Mouse (Mus musculus) spleen, embryonic (tissue): ENCODE data around the gene Tmem181a.
"Not testable (repeated sequence)": the region's sequence is repeated elsewhere in the genome, so short reads cannot be mapped to it uniquely, and the experiment has no call there.

Experiments used
- CTCF ChIA-PET: fragments of 350-600 bp; sonication (Branson Sonifier 250); formaldehyde crosslinking; loops from one replicate; lab custom pipeline; 2022; lab: Charles Lee

The Tmem181a gene

DNA sequence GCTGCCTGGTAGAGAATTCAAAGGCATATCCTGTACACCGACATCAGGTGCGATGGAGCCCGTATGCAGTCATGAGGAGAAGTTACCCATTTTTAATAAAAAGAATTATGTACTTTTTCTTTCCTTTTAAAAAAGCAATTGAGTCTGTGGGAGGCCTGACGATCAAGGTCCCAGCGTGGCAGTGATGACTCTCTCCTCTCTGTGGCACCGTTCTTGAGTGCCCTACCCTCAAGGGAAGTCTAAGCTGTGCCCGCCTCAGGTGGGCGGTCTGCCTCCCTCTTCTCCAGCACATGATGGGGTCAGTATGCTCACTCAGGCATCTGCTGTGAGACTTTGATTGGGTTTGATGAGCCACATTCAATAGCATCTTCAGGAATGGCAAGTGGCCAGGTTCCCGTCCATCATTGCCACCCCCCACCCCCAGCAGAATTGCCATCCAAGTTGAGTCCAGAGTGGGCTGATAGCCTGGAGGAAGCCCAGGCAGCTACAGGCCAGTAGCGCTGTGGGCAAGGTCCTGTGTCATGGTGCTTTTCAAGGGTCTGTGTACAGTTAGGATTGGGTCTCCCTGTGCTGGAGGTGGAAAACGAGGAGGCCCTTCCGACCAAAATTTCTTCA lies 49.1 kb downstream of the Tmem181a start:
- CTCF ChIA-PET, result not testable (repeated sequence)

DNA sequence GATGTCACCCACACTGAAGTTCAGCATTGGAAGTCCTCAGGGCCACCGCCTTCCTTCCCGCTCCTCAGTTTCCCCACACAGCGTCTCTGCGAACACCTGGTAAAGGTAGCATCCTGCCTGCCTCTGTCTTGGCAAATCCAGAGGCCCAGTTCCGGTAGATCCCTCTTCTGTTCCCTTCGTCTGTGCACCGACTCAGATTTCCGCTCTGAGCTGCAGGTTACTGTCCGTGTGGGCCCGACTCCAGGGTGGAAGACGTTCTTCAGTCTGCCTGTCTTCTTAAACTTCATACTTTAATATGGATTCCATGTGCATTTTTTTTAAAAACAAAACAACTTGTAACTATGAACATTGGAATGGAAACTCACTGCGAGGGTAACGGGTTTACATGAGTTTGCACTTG lies 49.8 kb downstream of the Tmem181a start:
- CTCF ChIA-PET, result not testable (repeated sequence)

DNA sequence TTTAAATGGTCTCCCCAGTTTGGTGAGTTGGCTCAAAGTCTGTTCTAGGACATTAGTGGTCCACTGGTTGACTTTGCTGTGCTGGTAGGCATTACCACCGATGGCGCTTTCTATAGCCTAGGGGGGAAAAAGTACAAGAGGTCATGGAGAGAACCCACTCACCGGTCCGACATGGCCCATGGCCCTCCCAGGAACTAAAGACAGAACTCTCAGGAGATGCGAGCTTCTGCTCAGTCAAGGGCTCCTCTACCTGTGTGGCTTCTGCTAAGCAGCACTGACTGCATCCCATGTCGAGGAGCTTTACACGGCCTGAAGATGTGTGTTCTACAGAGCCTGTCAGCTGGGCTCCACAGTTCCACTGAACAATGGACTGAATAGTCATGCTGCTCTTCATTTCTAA lies 55.1 kb downstream of the Tmem181a start:
- CTCF ChIA-PET, result not testable (repeated sequence)

DNA sequence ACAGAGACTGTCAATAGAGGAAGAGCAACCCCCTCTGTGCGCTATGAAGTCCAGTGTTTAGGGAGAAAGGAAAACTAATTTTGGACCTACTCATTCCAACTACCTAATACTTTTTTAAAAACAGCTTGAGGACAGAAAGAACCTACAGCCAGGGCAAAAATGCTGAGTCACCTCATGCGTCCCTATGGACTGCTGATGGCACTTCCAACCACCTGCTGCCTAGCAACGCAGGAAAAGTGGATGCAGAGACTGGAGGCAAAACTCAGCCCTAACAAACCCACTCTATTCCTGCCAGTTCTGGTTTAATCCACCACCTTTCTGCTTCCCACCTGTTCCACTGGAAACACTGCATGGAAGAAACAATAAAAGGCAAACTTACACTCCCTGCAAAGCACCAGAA lies 56.1 kb downstream of the Tmem181a start:
- CTCF ChIA-PET, result not testable (repeated sequence)

DNA sequence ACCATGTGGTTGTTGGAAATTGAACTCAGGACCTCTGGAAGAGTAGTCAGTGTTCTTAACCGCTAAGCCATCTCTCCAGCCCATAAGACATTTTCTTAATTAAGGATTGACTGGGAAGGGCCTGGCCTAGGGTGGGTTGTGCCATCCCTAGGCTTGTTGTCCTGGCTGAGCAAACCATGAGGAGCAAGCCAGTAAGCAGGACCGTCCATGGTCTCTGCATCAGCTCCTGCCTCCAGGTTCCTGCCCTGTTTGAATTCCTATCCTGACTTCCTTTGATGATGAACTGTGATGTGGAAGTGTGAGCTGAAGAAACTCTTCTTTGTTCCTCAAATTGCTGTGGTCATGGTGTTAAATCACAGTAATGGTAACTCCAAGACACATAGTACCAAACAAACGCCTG lies 57.8 kb downstream of the Tmem181a start:
- CTCF ChIA-PET, result not testable (repeated sequence)

DNA sequence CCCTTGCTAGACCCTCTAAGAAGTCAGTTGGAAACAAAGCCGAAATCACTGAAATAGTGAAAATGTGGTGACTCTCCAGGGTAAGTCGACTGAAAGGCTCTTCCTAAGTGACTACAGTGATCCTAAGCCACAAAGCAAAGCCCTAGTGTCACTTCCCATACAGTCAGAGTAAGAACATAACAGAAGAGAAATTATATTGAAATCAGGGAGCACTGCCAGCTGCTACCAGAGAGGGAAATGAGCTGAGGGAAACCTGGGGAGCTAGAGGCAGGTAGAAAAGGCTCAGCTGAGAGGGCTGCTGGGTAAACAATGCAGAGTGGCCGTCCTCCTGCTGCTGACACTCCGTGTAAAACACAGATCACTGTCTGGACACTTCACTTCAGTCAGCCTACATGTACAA lies 59.0 kb downstream of the Tmem181a start:
- CTCF ChIA-PET, result not testable (repeated sequence)

DNA sequence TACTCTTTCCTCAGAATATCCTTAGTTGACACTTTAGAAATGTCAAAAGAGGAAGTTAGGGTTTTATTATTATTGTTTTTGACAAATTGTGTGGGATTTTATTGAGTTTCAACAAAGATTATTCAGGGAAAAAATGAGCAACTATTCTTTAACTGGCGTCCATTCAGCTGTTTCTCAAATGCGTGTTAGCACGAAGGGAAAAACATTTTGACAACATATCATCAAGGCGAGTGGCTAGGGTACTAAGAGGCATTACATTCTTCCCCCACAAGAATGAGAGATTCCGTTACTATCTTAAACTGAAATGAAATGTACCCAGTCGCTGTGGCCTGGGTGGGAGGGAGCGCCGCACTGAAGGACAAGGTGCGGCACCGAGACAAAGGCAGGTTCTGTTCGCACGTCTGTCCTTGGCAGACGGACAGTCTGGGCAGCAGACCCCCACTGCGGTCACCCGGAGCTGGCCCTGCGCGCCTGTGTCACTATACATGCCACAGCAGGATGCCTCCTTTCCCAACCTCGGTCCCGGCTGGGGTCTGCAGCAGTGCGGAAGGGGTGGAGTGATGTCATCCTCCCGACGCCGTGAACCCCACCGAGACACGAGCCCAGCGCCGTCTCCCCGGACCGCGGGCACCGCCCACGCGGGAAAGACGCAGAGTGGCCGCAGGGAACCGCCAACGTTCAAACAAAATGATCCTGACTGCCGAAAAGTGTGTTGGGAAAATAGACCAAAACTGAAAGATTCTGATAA lies 59.9 kb downstream of the Tmem181a start:
- CTCF ChIA-PET, result not testable (repeated sequence)

DNA sequence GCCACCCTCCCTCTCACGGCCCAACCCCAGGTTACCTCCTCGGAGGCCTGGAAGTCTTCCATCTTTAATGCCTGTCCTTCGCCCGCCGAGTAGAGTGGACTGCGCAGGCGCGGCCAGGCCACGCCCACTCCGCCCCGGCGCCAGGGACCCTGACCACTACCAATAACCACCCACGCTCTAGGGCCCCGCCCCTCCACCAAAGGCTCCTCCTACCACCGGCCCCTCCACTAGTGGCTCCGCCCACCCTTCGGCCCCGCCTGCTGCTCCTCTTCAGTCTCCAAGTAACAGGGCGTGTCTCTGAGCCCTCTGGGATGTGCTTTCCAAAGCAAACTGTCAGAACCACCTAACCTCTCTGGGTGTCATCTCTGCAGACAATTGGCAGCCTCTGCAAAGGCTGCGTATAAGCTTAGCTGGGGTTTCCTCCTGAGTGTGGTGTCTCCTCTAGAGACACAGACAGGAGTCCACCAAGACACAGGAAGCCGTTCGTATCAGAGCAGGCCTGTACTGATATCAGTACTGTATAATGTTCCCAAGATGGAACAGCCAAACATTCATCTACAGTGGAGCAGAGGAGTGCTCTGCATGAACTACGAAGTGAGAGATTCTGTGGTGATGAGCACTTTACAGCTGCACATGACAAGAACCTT lies 60.8 kb downstream of the Tmem181a start, which contains the start of gene Dynlt1a:
TSS of gene Dynlt1a (minus strand) at position 162 of the 647 bp plus-strand sequence.
- CTCF ChIA-PET, result not testable (repeated sequence)

DNA sequence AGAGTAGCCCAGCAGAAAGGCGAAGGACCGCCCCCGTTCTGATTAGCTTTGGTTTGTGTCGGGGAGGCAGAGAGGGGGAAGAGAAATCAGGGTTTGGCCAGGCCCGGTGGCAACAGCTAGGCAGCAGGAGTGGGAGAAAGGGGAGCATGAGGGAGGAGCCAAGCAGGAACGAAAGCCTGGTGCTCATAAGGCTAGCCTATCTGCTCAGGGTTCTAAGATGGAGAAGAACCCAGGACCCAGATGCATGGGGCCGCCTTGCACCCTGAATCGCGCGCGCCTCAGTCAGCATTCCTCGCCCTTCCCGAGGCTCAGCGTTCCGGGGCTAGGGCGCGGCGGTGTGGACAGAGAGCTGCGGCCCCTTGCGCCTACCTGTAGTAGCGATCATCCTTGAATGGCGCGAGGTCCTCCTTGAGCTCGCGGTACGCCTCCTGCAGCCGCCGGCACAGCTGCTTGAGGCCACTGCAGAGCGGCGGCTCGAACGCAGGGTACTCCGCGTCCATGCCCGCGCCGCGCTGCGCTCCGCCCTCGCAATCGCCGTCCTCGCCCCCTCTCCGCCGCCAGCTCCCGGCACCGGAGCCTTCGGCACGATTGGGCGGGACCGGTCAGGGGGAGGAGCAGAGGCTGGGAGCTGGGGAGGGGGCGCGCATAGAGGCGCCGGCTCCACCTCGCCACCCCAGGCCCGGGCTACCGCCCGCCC lies 64.6 kb downstream of the Tmem181a start:
- CTCF ChIA-PET, result not testable (repeated sequence)

DNA sequence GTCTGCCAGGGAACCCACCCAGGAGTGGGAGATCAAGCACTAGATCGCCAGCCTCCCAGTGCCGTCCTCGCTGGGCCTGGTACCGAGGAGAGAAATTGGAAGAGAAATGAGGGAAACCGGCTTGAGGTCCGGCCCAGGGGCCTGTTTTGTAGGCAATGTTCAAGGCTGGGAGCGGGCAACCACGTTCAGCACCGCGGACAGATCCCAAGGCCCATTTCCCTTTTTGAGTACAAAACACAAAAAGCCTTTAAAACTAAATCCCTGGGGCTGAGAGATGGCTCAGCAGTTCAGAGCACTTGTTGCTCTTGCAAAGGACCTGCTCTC lies 65.1 kb downstream of the Tmem181a start:
- CTCF ChIA-PET, result not testable (repeated sequence)

DNA sequence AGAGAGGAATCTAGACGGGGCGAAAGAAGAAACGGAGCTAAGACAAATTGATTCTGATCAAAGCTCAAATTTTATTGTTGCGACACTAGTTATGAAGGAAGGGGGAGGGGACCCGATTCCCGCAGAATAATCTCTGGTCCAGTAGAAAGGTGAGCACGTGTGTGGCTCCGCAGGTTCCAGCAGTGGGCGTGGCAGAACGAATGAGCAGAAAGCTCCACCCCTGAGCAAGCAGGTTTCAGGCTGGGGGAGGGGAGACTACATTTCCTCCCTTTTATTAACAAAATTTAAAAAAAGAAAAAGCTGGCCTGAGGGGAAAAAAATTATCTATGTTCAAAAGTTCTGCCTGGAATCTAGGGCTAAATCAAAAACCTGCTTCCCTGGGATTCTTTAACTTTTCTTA lies 68.4 kb downstream of the Tmem181a start:
- CTCF ChIA-PET, result not testable (repeated sequence)

DNA sequence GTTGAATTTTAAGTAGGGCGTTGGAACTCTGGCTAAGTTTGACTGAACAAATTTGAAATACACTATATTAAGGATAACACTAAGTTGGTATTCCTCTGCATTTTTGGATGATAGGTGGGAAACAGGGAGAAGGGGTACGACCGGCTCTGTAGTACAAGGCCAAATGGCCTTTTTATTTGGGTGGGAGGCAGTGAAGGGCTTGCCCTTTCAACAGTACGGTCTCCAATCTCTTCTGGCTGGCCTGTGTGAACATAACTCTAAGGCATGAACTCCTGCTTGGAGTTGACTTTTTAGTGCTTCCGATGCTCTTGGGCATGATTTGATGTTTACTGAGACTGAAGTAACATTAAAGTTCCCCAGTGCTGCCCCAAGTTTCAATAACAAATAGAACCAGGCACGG lies 68.9 kb downstream of the Tmem181a start:
- CTCF ChIA-PET, result not testable (repeated sequence)

DNA sequence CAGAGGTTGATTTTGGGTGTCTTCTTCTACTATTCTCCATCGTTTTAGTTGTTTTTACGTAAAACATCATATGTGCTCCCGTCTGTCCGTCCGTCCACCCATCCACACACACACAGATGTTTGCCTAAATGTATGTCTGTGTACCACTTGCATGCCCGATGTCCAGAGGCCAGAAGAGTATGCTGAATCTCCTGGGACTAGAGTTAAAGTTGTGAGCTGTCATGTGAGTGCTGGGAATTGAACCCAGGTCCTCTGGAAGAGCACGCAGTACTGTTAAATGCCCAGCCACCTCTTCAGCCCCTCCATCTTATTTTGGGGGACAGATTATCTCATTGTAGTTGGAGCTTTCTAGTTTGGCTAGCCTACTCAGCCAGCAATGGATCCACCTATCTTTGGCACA lies 70.9 kb downstream of the Tmem181a start:
- CTCF ChIA-PET, result not testable (repeated sequence)

DNA sequence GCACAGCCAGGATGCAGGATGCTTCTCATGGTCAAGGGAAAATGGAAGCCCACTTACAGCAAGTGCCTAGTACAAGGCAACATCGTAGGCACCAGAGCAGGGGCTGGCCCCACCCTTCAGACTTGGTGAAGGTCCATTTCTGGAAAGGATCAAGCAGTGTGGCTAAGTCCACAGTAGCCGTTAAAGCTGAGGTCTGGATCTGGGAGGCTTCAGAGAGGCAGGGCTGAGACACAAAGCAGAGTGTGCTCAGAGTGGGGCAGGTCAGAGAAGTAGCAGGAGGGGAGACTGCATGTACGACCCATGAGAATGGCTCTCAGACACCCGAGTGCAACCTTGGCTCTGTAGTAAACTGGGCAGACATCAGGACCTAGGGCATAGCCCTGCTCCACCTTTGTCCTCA lies 72.3 kb downstream of the Tmem181a start:
- CTCF ChIA-PET, result not testable (repeated sequence)

DNA sequence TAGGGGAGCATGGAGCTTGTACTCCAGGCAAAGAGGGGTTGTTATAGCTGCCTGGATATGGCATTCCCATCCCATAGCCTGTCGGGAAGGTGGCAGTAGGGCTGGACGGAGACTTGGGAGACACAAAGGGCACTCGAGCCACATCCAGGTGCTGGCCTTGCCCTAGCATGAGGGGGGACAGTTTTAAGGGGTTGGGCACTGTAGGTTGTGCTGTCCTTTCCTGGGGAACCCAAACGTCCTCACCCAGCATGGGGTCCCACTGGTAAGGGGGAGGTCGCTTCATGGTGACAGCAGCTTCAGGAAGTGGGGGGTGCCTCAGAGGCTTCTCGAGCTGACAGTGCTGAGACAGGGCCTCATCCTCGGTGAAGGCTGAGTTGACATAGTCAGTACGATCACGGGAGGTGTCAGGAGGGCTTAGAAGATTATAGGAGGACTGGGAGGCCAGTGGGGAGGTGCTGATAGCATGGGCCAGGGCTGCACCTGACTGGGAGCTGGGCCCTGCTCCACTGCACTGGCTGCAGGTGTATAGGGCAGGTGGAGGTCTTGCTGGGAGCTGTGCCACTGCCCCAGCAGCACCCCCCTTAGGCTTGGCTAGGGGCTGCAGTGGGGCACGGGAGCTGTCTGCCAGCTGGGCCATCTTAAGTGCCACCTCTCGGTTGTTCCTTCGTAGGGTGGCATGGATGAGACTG lies 86.1 kb downstream of the Tmem181a start:
- CTCF ChIA-PET, result not testable (repeated sequence)

DNA sequence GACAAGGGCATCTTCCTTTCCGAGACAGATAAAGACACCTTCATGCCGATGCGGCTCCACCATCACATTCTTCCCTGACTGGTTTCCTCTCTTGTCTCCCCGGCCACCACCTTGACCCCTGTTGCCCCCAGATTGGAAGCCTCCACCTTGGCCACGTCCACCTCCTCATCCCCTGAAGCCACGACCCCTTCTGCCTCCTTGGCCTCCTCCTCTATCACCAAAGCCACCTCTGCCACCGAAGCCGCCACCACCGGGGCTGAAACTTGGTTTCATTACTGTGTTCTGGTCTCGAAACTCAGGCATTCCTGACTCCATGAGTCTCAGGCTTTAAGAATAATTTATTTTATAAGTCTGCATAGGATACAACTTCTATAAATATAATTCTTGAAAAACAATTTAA lies 98.6 kb downstream of the Tmem181a start:
- CTCF ChIA-PET, result not testable (repeated sequence)
